Mouse (Mus musculus) hematopoietic stem cell, adult 5-6 weeks (primary cell): Measurements from ENCODE around the gene Gal3st2c. TPM values are rescaled to one million over a fixed set of nuclear protein-coding genes. Genes with fewer than 3 reads are reported as not detected.
"Not testable (repeated sequence)": the region's sequence is repeated elsewhere in the genome, so short reads cannot be mapped to it uniquely, and the experiment has no call there.

ENCODE experiments used
- ATAC-seq, 2 experiments: fragments of 125-278 bp in 1 of 2; replicated peaks in 1 of 2; 2 replicates each; pipeline ENCODE4 v1.8.0; 2016 to 2017; ENCODE audit warnings: inconsistent platforms in 2 of 2, mild to moderate bottlenecking in 2 of 2, moderate number of reproducible peaks in 2 of 2, low read depth in 1 of 2, moderate TSS enrichment in 1 of 2; ENCODE audit not compliant: low FRiP score in 2 of 2, poor library complexity in 2 of 2, severe bottlenecking in 2 of 2, insufficient read depth in 1 of 2, low TSS enrichment in 1 of 2
- total RNA-seq: library from RNA; stranded (forward); fragments of 172-1452, 232-1000 nt; gene quantifications from 2 replicates; pipeline ENCODE4 v1.2.3, GENCODE M21; 2017

Gene Gal3st2c
- not detected in 2 replicates for total RNA-seq

DNA sequence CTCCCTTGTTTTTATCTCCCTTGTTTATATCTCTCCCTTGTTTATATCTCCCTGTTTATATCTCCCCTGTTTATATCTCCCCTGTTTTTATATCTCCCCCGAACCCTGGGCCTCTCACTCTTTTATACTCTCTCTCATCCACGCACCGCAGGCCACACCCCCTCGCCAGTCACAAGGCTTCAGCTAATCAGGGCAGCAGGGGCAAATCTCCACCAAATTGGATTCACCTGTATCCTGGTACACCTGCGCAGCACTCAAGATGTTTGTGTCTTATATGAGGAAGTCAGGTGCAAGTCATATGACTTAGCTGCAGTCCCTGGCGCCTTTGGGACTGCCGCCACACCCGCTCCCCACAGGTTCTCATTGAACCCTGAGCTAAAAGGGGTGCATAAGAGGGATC is at the start of gene Gal3st2c:
Gal3st2c (plus strand) TSS at position 301 of the 400 bp plus-strand sequence.
- not testable (repeated sequence) for ATAC-seq

DNA sequence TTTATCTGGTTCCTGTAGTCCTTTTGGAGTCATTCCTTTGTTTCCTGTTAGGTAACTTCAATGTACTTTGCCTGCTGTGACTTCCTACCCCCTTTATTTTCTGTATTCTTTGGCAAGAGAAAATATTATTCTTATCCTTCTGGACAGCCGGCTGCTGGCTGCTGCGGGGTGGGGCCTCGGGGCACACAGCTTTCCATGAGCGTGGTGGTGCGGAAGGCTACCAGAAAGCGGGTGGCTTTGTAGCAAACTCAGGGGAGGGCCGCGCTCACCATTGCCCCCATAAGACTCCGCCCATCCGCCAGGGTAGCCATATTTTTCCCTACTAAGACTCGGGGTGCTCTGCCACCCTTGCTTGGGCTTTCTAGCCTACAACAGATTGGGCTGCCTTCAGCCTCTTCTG is 41.2 kb upstream of the Gal3st2c start:
- not testable (repeated sequence) for ATAC-seq

DNA sequence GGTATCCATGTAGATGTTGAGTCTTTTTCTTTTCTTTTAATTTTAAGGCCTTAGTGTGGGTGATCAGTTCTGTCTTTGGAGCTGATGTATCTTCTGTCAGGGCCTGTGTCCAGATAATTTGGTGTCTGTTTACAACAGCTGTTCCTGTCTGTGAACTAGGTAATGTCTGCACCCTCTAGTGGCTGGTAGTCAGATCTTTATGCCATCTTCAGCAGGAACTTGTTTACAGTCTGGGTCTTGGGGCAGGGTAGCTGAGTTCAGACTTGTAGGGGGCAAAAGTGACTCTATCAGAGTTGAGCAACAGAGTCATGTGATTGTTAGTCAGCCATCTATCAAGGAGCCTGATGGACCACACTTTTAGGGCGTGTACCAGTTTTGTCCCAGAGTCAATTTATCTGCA is 23.8 kb upstream of the Gal3st2c start:
- ATAC-seq = 0 out of 4 replicates have a peak, but pooled peaks of 1 of the 2 experiments have one; percentile 27

DNA sequence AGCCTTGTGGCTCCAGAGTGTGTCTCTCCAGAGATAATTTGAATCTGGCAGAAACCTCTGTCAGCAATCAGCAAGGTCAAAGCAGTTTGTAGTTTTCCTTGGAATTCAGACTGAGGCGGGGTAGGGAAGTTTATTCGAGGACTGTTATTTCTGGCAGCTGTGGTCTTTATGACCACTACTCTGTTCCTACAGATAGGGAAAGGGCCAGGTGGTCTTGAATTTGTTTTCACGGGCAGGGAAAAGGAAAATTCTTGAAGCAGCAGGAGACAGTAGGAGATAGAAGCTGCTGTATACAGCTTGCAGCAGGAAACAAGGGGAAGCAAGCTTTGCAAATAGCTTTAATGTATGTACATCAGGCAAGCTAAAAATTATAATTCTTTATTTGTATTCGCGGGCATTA is 19.9 kb upstream of the Gal3st2c start:
- not testable (repeated sequence) for ATAC-seq

DNA sequence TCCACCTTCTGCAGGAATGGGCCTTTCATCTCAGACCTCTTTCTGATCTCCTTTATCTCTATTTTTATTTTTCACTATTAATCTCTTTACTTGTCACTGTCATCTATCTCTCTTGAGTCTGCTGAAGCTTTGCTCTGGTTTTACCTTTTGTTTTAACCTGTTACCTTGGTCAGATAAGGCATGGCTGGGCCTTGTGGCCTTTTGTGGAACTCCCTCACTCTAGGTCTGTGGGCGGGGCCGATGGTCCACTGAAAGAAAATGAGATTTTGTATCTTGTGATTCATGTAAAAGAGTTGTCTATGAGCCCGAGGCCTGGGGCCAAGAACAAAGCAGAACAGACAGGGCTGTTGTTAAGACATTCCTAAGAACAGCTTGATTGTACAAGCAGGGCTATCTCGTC is 19.5 kb upstream of the Gal3st2c start:
- ATAC-seq = not testable (repeated sequence)

DNA sequence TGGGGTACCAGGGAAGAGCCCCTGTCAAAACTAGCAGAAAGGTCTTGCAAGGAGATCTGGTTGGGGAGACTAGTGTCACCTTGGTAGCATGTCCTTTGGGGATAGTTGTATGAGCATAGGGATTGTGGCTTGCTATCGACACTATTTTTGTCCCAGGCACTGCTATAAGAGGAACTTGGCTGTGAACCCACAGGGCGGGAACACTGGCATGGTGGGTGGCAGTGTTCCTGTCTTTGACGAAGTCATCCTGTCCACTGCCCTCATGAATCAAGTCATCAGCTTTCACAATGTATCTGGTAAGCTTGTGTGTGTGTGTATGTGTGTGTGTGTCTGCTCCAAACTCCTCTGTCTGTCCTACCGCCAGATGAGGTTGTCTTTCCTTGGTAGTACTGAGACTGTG is 14.5 kb upstream of the Gal3st2c start:
- peak; percentile 78 for ATAC-seq

DNA sequence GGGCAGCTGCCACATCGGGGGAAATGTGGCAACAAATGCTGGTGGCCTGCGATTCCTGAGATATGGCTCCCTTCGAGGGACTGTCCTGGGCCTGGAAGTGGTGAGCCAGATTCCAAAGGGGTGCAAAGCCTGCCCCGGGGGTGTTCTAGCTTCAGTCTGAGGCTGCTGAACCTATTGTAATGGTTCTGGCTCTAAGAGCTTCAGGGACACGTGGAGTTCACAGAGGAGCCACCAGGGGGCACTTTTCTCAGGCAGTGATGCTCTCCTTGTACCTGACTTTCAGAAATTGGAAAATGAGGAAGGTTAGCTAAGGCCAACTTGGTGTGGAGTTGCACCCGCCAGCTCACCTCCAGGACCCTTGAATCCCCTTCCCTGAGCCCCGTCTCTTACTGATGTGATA is 12.0 kb upstream of the Gal3st2c start:
- ATAC-seq = peak; percentile 66 to 72

DNA sequence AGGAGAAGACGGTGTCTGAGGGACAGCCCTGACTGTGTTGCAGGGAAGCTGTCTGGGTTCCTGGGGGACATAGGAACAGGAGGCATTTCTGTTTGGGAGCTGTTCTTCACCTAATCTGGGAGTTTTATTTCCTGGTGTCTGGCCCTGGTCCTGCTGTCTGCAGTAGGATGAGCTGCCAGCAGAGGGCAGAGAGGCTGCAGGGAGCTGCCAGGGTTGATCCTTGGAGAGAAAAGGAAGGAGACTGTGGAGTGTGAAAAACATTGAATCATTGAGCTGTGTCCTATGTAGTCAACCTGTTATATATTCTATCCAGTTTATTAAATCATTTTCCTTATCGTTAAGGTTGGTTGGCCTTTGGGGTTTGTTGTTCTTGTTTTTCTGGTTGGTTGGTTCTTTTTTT is 9.4 kb upstream of the Gal3st2c start:
- ATAC-seq = peak; percentile 72 to 74

DNA sequence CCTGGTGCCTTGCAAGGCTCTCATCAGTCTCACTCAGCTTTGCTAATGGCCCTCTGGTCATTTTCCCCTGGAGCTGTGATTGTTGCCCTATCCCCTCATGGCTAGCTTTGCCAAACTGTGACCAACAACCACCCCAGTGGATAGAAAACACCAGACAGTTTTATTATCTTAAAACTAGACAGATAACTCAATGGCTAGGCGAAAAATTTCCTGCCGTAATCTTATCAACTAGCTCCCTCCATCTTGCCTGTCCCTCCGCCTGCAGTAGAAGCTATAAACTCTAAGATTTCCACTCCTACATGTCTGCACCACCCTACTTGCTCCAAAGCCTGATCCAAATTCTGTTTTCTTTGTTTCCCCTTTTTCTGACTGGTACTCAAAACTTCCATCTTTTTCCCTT is 4.1 kb upstream of the Gal3st2c start:
- no peak for ATAC-seq

DNA sequence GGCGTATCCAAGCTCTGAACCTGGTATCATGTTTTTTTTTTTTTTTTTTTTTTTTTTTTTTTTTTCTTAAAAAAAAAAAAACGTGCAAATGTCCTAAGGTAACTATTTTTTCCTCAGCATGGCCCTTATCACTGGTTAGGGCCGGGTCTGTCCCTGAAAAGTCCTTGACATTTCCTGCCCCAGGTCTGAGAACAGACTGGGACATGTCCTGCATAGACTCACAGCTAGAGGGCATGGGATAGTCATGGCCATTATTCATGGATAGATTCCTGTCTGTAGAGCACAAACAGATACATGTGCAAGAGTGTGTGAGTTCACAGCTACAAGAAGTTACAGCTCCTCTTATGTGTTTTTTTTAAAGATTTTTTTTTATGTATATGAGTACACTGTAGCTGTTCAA is 1.5 kb upstream of the Gal3st2c start:
- no peak for ATAC-seq

DNA sequence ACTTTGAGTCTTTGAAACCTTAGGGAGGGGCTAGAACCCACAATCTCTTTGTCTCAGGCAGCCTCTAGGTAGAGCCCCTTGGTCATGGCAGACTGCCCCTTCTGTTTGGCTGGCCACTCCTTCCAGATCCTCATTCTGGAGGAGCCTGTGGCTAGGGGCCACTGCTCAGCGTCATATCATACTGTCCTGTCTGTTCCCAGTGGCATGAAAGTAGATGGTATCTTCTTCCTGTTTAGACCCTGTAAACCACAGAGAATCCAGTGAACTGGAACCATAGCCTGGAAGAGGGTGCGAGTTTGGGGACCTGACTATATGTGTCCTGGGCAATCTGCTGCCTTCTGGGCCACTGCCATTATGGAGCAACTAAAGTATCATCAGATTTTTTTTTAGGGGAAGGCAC is 759 bp downstream of the Gal3st2c start:
- ATAC-seq = peak; percentile 52 to 53

DNA sequence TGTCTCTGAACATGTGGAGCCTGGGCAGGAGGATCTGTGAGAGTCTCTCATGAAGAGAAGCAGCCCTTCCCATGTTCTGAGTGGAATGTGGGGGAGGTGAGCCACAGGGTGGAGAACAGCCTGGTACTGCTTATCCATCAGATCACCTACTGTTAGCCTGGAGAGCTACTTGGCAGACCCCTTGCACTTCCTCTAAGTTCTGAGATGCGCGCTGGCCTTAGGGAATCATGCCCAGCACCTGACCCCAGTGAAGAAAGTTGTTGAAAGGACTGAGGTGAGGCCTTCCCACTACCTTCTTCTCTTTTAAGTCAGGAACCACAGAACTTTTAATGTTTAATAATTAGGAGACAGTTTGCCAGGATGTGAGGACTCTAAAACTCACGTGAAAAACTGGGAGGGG is 1.2 kb downstream of the Gal3st2c start:
- 0 out of 4 replicates have a peak, but pooled peaks of 1 of the 2 experiments have one; percentile 4 for ATAC-seq

DNA sequence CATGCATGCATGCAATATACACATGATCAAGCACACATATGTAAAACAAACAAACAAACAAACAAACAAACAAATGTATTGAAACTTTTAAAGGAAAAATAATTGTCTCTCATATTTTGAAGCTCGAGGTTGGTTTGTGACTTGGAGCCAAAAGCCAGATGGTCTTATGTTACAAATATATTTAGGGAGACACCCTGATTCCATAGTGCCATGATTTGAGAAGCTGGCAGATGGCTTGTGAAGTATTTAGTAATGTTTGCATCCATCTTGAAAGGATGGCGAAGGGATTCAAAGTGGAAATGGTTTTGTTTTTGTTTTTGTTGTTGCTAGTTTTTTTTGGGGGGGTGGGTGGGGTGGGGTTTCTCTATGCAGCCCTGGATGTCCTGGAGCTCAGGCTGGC is 10.7 kb downstream of the Gal3st2c start:
- no peak for ATAC-seq

DNA sequence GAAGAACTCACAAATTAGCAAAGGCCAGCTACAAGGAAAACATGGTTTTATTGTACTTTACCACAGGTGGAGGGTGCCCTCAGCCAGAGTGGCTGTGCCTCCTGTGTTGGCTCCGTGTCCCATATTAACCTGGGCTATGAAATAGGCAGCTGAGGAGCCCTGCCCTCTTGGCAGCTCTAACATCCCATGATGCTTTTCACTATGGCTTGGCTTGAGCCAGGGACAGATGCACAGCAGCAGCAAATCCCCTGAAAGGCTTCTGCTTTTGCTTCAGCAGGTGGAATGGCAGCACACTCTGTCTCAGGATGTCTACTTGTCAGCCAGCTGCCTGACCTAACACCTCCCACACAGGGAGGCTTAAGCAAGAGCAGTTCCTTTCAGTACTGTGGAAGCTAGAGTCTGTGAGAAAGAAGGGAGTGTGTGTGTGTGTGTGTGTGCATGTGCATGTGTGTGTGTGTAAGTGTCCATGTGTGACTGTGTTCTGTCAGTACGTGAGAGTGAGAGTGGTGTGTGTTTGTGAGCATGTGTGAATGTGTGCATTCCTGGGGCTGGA is 15.7 kb downstream of the Gal3st2c start:
- peak in 1 of 2 experiments; percentile 40; a peak in 2 of 4 replicates for ATAC-seq

DNA sequence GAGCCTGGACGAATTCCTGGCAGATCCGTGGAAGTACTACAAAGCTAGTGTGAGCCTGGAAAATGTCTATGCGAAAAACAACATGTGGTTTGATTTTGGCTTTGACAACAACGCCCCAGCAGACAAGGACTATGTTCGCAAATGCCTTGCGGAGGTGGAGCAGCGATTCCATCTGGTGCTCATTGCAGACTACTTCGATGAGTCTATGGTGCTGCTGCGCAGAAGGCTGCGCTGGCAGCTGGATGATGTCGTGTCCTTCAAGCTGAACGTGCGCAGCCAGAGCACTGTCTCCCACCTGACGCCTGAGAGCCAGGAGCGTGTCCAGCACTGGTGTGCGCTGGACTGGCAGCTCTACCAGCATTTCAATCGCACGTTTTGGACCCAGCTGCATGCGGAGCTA is 18.5 kb downstream of the Gal3st2c start:
- ATAC-seq = not testable (repeated sequence)

DNA sequence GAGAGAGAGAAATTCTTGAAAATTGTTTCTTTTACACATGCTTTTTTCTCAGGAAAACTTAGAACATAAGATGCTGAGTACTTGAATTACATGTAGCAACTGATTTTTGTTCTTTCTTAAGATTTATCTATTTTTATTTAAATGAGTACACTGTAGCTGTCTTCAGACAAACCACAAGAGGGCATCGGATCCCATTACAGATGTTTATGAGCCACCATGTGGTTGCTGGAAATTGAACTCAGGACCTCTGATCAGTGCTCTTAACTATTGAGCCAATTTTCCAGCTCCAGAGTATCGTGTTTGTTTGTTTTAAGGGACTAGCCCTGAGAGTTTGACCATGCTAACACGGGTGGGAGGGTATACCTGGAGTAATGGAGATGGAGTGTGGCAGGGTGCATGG is 21.3 kb downstream of the Gal3st2c start:
- ATAC-seq = no peak

DNA sequence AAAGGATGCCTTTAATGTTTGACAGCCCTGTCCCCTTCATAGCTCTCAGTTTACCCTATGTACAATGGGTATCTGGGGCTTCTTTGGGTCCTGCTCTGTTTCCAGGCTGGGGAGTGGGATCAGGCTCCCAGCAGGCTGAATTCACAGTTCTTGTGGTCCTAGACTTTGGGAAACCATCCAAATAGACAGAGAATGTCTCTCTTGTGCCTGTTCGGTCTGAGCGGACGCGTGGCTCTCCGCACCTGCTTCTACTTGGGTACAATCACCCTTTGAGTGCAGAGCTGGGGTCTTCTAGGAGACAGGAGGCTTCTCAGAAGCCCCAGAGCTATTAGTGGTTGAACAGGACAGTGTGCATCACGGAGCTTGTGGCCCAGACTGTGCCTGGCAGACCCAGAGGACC is 29.8 kb downstream of the Gal3st2c start, which contains the start of gene Neu4:
Neu4 (plus strand) TSS at position 301 of the 400 bp plus-strand sequence.
- ATAC-seq = no peak

DNA sequence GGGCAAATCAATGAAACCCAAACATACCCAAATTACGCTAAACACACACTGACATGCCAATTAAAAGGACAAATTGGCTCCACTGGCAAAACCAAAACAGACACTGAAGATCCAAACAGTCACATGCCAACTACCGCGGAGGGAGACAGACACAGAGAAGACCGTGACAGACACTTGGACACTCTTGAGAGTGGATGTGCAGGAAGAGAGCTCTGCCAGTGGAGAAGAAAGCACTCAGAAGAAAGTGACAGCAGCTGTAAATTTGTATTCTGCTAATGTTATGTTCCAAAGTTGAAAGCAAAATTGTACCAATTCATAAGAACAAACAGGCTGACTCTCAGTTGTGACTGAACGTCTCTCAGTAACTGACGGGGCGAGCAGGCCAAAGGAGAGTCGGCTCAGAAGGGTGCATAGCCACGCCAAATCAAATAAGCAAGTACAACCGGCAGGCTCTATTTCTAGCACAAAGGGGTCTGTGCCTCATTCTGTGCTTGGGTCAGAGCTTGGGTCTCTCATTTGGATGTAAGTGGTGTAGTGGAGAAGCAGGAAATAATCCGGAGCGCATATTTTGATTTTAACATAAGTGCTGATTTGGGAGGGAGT is 37.3 kb downstream of the Gal3st2c start:
- no peak for ATAC-seq

DNA sequence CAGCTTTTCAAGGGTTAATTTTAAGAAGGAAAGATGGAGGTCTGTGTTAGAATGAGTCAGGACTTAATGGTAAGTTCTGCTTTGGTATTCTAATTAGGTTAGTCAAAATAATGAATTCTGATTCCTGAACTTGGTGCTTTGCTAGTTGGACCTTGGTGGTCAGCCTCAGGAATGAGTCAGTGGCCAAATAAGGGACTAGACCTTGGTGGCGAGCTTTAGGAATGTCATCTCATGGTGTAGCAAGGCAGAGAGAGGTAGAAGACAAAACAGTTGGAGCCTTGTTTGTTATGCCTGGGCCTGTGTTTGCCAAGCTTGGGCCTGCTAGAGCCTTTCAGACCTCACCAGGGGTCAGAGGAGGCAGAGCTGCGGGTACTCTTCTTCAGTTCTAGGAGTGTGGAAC is 38.4 kb downstream of the Gal3st2c start:
- ATAC-seq = no peak
